Mouse (Mus musculus) stomach, postnatal 0 days (tissue): ENCODE results near the gene Icam2.

Source experiments
- CTCF ChIP-seq: IDR thresholded peaks from 2 replicates; pipeline ENCODE4 v1.5.1; 2016; ENCODE audit warnings: antibody characterized with exemption, low read depth, mild to moderate bottlenecking, moderate library complexity
- EP300 ChIP-seq: optimal IDR thresholded peaks from 2 replicates; pipeline ENCODE3; 2016; ENCODE audit warnings: antibody characterized with exemption

DNA sequence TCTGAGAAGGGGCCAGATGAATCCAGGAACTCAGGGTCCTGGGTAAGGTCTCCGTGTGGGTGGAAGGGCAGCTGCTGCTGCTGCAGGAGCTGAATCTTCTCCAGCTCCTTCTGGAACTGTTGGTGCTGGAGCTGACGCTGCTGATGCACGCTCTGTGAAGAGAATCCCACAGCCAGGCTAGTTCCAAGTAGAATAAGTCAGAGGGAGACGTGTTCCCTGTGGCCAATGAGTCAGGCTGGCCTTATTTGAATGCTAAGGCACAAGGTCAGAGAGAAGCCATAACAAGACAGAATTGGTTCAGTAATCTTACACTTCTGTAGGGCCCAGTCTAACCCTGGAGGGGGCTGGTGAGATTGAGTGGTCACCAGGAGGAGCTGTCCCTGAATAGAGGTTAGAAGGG lies 22.1 kb upstream of the Icam2 start:
- TF ChIP-seq CTCF, result no peak
- TF ChIP-seq EP300, result no peak
